Mouse (Mus musculus) stomach, postnatal 0 days (tissue): ENCODE results near the gene Wbp2.

Experiments
- CTCF ChIP-seq: IDR thresholded peaks from 2 replicates; pipeline ENCODE4 v1.5.1; 2016; ENCODE audit warnings: antibody characterized with exemption, low read depth, mild to moderate bottlenecking, moderate library complexity
- EP300 ChIP-seq: optimal IDR thresholded peaks from 2 replicates; pipeline ENCODE3; 2016; ENCODE audit warnings: antibody characterized with exemption

- TF ChIP-seq CTCF: no peak
- TF ChIP-seq EP300: no peak
Measured at GRCm38 (mm10) chr11:116099462-116099861, 12.7 kb upstream of the Wbp2 start.
